Mouse (Mus musculus) hematopoietic multipotent progenitor cell, adult 10-12 weeks (in vitro differentiated cells): ENCODE results near the gene Ssh1. TPM values are rescaled to one million over a fixed set of nuclear protein-coding genes. Genes with fewer than 3 reads are reported as not detected.

Experiments
- polyA plus RNA-seq: library from polyadenylated mRNA; stranded (reverse); fragments of >175 nt; gene quantifications from 2 replicates; pipeline ENCODE4 v1.2.3, GENCODE M21; 2012; ENCODE audit warnings: low replicate concordance

Gene Ssh1
- 59.4 and 81.1 TPM in 2 replicates for polyA plus RNA-seq

DNA sequence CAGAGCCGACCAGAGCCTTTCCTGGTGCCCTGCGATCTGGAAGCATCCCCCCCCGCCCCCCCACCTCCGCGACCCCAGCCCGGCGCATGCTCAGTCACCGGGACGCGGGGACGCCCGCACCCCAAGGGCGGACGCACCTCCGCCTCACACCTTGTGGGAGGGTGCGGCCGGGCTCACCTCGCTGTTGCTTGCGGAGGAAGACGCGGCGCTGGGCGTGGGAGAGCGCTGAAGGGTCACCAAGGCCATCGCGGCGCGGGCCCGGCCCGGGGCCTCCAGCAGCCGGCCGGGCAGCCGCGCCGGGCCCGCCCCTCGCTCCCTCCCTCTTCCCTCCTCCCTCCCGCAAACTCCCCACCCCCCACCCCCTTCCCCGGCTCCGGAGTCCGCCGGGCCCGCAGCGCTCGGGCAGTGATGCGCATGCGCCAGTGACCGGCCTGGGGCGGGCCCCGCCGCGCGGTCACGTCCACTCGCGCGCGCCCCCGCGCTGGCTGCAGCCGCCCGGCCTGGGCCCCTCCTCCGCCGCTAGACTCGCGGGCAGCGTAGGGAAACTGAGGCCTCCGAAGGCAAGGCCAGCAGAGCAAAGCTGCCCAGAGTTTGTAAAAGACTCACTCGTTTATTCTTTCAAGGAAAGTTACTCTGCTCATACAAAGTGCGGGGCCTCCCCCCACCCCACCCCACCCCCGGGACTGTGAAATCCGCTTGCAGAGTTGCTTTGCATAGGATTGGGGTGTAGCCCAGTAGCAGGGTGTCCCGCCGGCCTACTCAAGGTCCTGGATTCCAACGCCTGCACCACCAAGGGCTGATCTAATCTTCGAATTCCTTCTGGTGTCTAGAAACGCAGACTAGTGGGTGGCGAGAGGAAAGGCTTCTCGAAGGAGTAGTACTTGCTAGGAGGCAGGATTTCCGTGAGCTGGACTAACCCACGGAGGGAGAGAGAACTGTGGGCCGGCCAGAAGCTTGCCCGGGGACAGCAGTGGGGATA lies at the start of gene Ssh1:
Gene Ssh1, minus strand, starts transcription at position 408 of the 979 bp plus-strand sequence.

GRCm38 (mm10) chr5:114003542-114003941 lies 9.8 kb upstream of the Ssh1 start, which contains the start of gene Dao:
Gene Dao (plus strand): TSS chr5:114003703.

DNA sequence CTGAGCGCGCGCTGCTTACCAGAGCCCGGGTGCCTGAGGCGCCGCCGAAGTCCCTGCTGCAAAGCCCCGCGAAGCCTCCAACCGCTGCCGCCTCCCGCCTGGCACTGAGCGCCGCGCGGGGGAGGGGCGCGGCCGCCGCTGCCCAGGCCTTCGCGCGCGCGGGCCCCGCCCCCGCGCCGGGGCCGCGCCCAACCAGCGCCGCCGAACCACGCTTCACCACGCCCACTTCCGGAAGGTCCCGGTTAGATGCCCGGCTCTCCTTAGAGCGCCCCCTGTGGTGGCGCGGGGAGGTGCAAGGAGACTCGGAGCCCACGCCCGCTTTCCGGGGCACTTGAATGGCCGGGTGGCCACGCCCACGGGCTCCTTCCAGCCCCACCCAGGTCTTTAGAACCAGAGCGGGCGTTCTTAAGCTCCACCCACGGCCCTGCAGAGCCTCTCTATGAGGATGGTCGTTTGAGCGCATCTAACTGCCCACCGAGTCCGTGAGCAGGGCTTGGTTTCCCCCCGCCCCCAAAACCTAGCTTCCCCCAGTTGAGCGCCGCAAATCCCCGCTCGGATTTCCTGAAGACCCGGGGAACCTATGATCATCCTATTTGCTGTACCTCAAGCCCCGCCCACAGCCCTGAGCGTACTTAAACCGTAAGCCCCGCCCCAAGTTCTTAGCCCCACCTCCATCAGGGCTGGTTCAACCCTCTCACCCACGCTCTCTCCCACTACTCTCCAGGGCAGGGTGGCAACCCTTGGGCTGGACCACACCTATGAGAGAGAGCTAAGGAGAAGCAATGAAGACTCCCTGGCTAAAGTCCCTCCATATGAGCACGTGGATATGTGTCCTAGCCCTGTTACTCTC lies 84.9 kb downstream of the Ssh1 start, which contains the start of gene Coro1c:
Gene Coro1c, minus strand, starts transcription at position 167 of the 850 bp plus-strand sequence.

Other genes with a start within 250 kb of the Ssh1 start
- 29.0 and 31.3 TPM in 2 replicates for gene Sart3, start 221.4 kb downstream of the Ssh1 start, polyA plus RNA-seq
- gene Iscu, start 221.1 kb downstream of the Ssh1 start, polyA plus RNA-seq: 62.2 and 84.8 TPM in 2 replicates
- gene Tmem119, start 193.4 kb downstream of the Ssh1 start, polyA plus RNA-seq: 0.34 and 0.41 TPM in 2 replicates
- 595 and 1,736 TPM in 2 replicates for gene Selplg, start 161.2 kb downstream of the Ssh1 start, polyA plus RNA-seq
- 33.7 and 39.1 TPM in 2 replicates for gene Coro1c, start 85.1 kb downstream of the Ssh1 start, polyA plus RNA-seq
- gene Dao, start 9.8 kb upstream of the Ssh1 start, polyA plus RNA-seq: 0.34 and 1.1 TPM in 2 replicates
- gene Usp30, start 71.6 kb upstream of the Ssh1 start, polyA plus RNA-seq: 10.3 and 11.3 TPM in 2 replicates
- gene Svop, start 97.7 kb upstream of the Ssh1 start, polyA plus RNA-seq: not detected in 2 replicates
- gene Alkbh2, start 134.3 kb upstream of the Ssh1 start, polyA plus RNA-seq: 19.4 and 33.4 TPM in 2 replicates
- 12.4 and 14.6 TPM in 2 replicates for gene Ung, start 136.5 kb upstream of the Ssh1 start, polyA plus RNA-seq
- 3.2 and 3.8 TPM in 2 replicates for gene Acacb, start 152.6 kb upstream of the Ssh1 start, polyA plus RNA-seq